Mouse (Mus musculus) bone marrow, adult 2 months (tissue): ENCODE measurements around the gene Olfr355.

Experiments used
- CTCF ChIP-seq: fragments of 200-500 bp; IDR thresholded peaks from 2 replicates; pipeline ENCODE4 v1.5.1; 2011; ENCODE audit warnings: low read length, control low read depth; ENCODE audit not compliant: control insufficient read depth, insufficient read depth
- POLR2A ChIP-seq: fragments of 200-500 bp; IDR thresholded peaks from 2 replicates; pipeline ENCODE4 v1.6.1; 2011; ENCODE audit warnings: low read depth, mild to moderate bottlenecking, control low read depth, low read length, borderline replicate concordance; ENCODE audit not compliant: control insufficient read depth

DNA sequence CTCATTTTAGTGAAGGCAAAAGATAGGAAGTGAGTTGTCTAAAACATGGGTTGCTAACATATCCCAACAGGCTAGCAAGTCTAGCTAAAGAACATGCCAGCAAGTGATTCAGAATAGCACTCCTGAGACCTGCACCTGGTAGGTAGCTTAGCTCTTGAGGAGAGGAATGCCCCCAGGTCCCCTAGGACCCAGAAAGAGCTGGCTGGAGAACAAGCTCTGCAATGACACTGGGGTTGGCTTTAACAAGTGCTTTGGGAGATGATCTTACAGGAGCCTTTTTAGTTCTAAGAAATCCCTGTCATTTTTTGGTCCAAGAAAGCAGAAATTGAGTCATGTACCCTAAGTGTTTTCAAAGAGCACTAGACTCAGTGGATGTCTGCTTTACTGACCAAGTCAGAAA, 23.3 kb downstream of the Olfr355 start, which contains the start of gene Olfr354:
- TF ChIP-seq CTCF (no peak), POLR2A (no peak)
